Mouse (Mus musculus) thymus, adult 2 months (tissue): ENCODE measurements at regions not wholly inside any gene's neighbourhood (a gene's known extent, or its start where the extent isn't known, plus 50 kb on each side); places are given as distances from the start of the nearest gene placed in this dataset.

Source experiments
- CTCF ChIP-seq: fragments of 200-500 bp; IDR thresholded peaks from 2 replicates; pipeline ENCODE4 v1.5.1; 2012; ENCODE audit warnings: mild to moderate bottlenecking, control low read depth, low read length, moderate library complexity, borderline replicate concordance; ENCODE audit not compliant: control insufficient read depth, poor library complexity, insufficient read depth; ENCODE audit errors: extremely low read depth
- POLR2A ChIP-seq: fragments of 200-500 bp; IDR thresholded peaks from 2 replicates; pipeline ENCODE4 v1.6.1; 2012; ENCODE audit warnings: mild to moderate bottlenecking, low read length, control low read depth, moderate library complexity; ENCODE audit not compliant: control insufficient read depth, poor library complexity, insufficient read depth; ENCODE audit errors: extremely low read depth

GRCm38 (mm10) chr11:114404401-114404800 lies 263.9 kb upstream of the Rpl38 start:
- TF ChIP-seq POLR2A = no peak
- TF ChIP-seq CTCF = no peak
